ENCODE assay signal across 8 mouse cellular contexts in genomic region chr4:46389013-46389611, GRCm38 (mm10). TPM values are rescaled to one million over a fixed set of nuclear protein-coding genes. Genes with fewer than 3 reads are reported as not detected.
A peak's percentile ranks its signal among the peaks of the same experiment; 100 is the strongest.
DNase-seq lines count a peak whose midpoint lies in the region; ATAC-seq and TF ChIP-seq lines count a peak whose summit lies in the region.

Gene Trmo (minus strand): TSS chr4:46389437.

- H3K4me2 ChIP-seq in hindbrain, postnatal 0 days (ENCODE audit: low read depth, low read length) = peak within 1 kb of the TSS; percentile 60

- H3K4me3 ChIP-seq in gastrocnemius, adult 2 months = peak within 1 kb of the TSS; percentile 87
- H3K4me3 ChIP-seq in hindbrain, postnatal 0 days (ENCODE audit: low read length) = peak within 1 kb of the TSS; percentile 60
- H3K4me3 ChIP-seq in left cerebral cortex, adult 2 months = peak within 1 kb of the TSS; percentile 74

- peak; percentile 87 for ATAC-seq in common myeloid progenitor, adult 5-6 weeks (replicated peaks; ENCODE audit: low read depth, poor library complexity, severe bottlenecking)
- ATAC-seq in hindbrain, postnatal 0 days = peak; percentile 97
- peak; percentile 91 for ATAC-seq in megakaryocyte, adult 5-6 weeks (ENCODE audit: poor library complexity, severe bottlenecking)

- peak within 1 kb of the TSS; percentile 81 for H3K9ac ChIP-seq in hindbrain, postnatal 0 days (replicated peaks; ENCODE audit: low read length)

- no peaks in the 10 kb centered on the region for H3K27me3 ChIP-seq in hindbrain, postnatal 0 days (ENCODE audit: insufficient read depth, low read length)

- intact Hi-C loops in gastrocnemius, adult 2 months (cut with DNase I) = no loop called here
- intact Hi-C loops in left cerebral cortex, adult 2 months (cut with DNase I) = loop anchor here (1.0 kb wide), 1 partner anchor 62 kb away; no protein-coding TSS in a partner anchor

- WGBS in hindbrain, postnatal 0 days = under 1% methylated on average over 56 of the region's 56 CpGs

- H3K4me1 ChIP-seq in hindbrain, postnatal 0 days (ENCODE audit: insufficient read depth, low read length) = peaks cover 4% of the 10 kb centered on the region; the same call in 1 of the 2 replicates

- peaks cover 3% of the 10 kb centered on the region; the same call in 1 of the 2 replicates for H3K36me3 ChIP-seq in hindbrain, postnatal 0 days (ENCODE audit: insufficient read depth, low read length)

- H3K27ac ChIP-seq in gastrocnemius, adult 2 months = peak within 1 kb of the TSS; percentile 99
- peak within 1 kb of the TSS; percentile 89 for H3K27ac ChIP-seq in hindbrain, postnatal 0 days
- H3K27ac ChIP-seq in left cerebral cortex, adult 2 months = peak within 1 kb of the TSS; percentile 99

- H3K9me3 ChIP-seq in hindbrain, postnatal 0 days (ENCODE audit: low read length) = no peaks in the 10 kb centered on the region

- peak; percentile 99 for DNase-seq in ZHBTc4 (ENCODE audit: low read depth, low spot score)
- DNase-seq in gastrocnemius, adult 2 months = peak; percentile 96
- DNase-seq in hindbrain, postnatal 0 days (ENCODE audit: low spot score) = peak; percentile 98
- peak; percentile 94 to 96 for DNase-seq in left cerebral cortex, adult 2 months (ENCODE audit: extremely low spot score in 1 of 2, low spot score in 2 of 2)
- DNase-seq in right cerebral cortex, adult 2 months (ENCODE audit: low spot score in 2 of 2) = peak; percentile 95 to 96
- DNase-seq in urinary bladder, postnatal 14 days (ENCODE audit: low spot score) = peak; percentile 94

- no peak for TF ChIP-seq CTCF in gastrocnemius, adult 2 months (IDR thresholded peaks at IDR 0.05)
- no peak for TF ChIP-seq CTCF in hindbrain, postnatal 0 days (IDR thresholded peaks at IDR 0.05; ENCODE audit: low read depth)
- TF ChIP-seq CTCF in left cerebral cortex, adult 2 months (IDR thresholded peaks at IDR 0.05) = no peak

RNA-seq across cellular contexts. Expression of gene Trmo, which starts in this region (rescaled TPM):
- total RNA-seq in common myeloid progenitor, adult 5-6 weeks (2017) = 9.7 and 17.0 TPM in 2 replicates
- 1 to 10 TPM; 2.8 to 3.0 TPM for total RNA-seq in gastrocnemius, adult 2 months (2021)
- total RNA-seq in hindbrain, postnatal 0 days (2014; rRNA removed) = 8.2 and 9.2 TPM in 2 replicates
- 3.9 and 5.6 TPM in 2 replicates for polyA plus RNA-seq in hindbrain, postnatal 0 days (2015; fragmentation: Nextera tagmentation; extraction: Ambion mirVana)
- 1 to 10 TPM; 3.6 to 4.6 TPM for total RNA-seq in left cerebral cortex, adult 2 months (2021)
- total RNA-seq in megakaryocyte, adult 5-6 weeks (2015) = 6.9 and 8.4 TPM in 2 replicates
- 6.8 and 9.0 TPM in 2 replicates for total RNA-seq in megakaryocyte, adult 5-6 weeks (2017)

Comparison
In these comparisons a context has a peak if more than half of its experiments do, and no peak if none do; other contexts are left out.
1. Peak in every context shown above with its lines: DNase-seq, ATAC-seq, H3K4me3 ChIP-seq and H3K27ac ChIP-seq.